Mouse (Mus musculus): ENCODE results near the gene Katnal1. TPM values are rescaled to one million over a fixed set of nuclear protein-coding genes. Genes with fewer than 3 reads are reported as not detected.

Katnal1 gene
- total and polyA plus RNA-seq, 3 experiments: 12.8 to 14.8 TPM; not detected in 1

DNA sequence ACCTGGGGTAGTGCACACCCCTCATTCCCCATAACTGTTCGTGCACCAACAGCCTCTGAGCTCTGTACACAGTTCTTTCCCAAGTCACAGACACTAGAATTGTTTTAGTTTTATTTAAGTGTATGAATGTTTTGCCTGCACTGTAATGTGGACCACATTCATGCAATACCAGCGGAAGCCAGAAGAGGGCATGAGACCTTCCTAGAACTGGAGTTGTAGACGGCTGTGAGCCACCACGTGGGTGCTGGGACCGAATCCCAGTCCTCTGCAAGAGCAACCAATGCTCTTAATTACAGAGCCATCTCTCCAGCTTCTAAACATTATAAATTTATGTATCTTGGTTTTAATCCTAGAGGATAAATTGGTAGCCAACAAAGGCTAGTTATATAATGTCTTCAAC is 17.7 kb upstream of the Katnal1 start:
- no peaks in the 10 kb centered on the region; a peak in 1 of 4 replicates for H3K4me1 ChIP-seq (ENCODE audit: control insufficient read depth in 1 of 2, insufficient read depth in 2 of 2, low read length in 2 of 2)
- peak; percentile 93 for DNase-seq (ENCODE audit: low read depth, low spot score)
- H3K9ac ChIP-seq (ENCODE audit: control insufficient read depth, low read depth, low read length, poor library complexity, severe bottlenecking): no peak overlapping the region
- H3K79me2 ChIP-seq (ENCODE audit: control insufficient read depth, insufficient read depth, low read length, poor library complexity): no peaks in the 10 kb centered on the region
- no peak overlapping the region for H3K4me3 ChIP-seq (ENCODE audit: control insufficient read depth in 1 of 2, insufficient read depth in 1 of 2, low read depth in 2 of 2, low read length in 2 of 2)
- no peak overlapping the region for H3K27ac ChIP-seq (ENCODE audit: control insufficient read depth, low read depth, low read length)
- no peaks in the 10 kb centered on the region for H3K36me3 ChIP-seq (ENCODE audit: control insufficient read depth in 1 of 2, insufficient read depth in 2 of 2, low read length in 2 of 2)
- no peaks in the 10 kb centered on the region for H3K9me3 ChIP-seq (replicated peaks; ENCODE audit: insufficient read depth, low read length)
- no peak for TF ChIP-seq ZKSCAN1 (IDR thresholded peaks at IDR 0.05; ENCODE audit: low read depth, low read length)
- TF ChIP-seq SIN3A (IDR thresholded peaks at IDR 0.05; ENCODE audit: low read length): 0 out of 2 replicates have a peak, but pooled peaks have one; percentile 15
- TF ChIP-seq USF1 (IDR thresholded peaks at IDR 0.05; ENCODE audit: low read depth, low read length): peak; percentile 83
- no peak for TF ChIP-seq MYB (IDR thresholded peaks at IDR 0.05; ENCODE audit: low read depth, low read length)
- TF ChIP-seq USF2 (IDR thresholded peaks at IDR 0.05; ENCODE audit: borderline replicate concordance in 1 of 2, insufficient read depth in 1 of 2, low read depth in 1 of 2, low read length in 2 of 2): peak in 1 of 2 experiments; percentile 29; a peak in 1 of 4 replicates
- no peak for TF ChIP-seq NRF1 (IDR thresholded peaks at IDR 0.05; ENCODE audit: insufficient read depth, low read depth, low read length, poor library complexity, severe bottlenecking)
- no peak for TF ChIP-seq RCOR1 (IDR thresholded peaks at IDR 0.05; ENCODE audit: low read depth, low read length)
- peak; percentile 72 for TF ChIP-seq MXI1 (IDR thresholded peaks at IDR 0.05; ENCODE audit: low read depth, low read length)
- TF ChIP-seq GATA1 (IDR thresholded peaks at IDR 0.05; ENCODE audit: low read depth, low read length): no peak
- TF ChIP-seq MAFK (IDR thresholded peaks at IDR 0.05; ENCODE audit: borderline replicate concordance, low read depth, low read length): no peak
- TF ChIP-seq MYC (IDR thresholded peaks at IDR 0.05; ENCODE audit: low read depth, low read length): peak; percentile 95
- no peak for TF ChIP-seq TBP (IDR thresholded peaks at IDR 0.05; ENCODE audit: low read depth, low read length)
- no peak for TF ChIP-seq TAL1 (IDR thresholded peaks at IDR 0.05; ENCODE audit: low read length)
- no peak for TF ChIP-seq CHD2 (IDR thresholded peaks at IDR 0.05; ENCODE audit: low read length)
- no peak for TF ChIP-seq TCF12 (IDR thresholded peaks at IDR 0.05; ENCODE audit: low read depth, low read length)
- TF ChIP-seq CHD1 (IDR thresholded peaks at IDR 0.05; ENCODE audit: low read depth, low read length): no peak
- TF ChIP-seq ZNF384 (IDR thresholded peaks at IDR 0.05; ENCODE audit: low read depth, low read length): no peak
- peak; percentile 55 for TF ChIP-seq RAD21 (IDR thresholded peaks at IDR 0.05; ENCODE audit: low read depth, low read length)
- TF ChIP-seq KAT2A (conservative IDR thresholded peaks at IDR 0.05; ENCODE audit: low read depth, low read length): no peak
- no peak for TF ChIP-seq ZMIZ1 (IDR thresholded peaks at IDR 0.05; ENCODE audit: low read depth, low read length)
- TF ChIP-seq ETS1 (IDR thresholded peaks at IDR 0.05; ENCODE audit: low read depth, low read length): no peak
- peak; percentile 57 for TF ChIP-seq ZC3H11A (IDR thresholded peaks at IDR 0.05; ENCODE audit: low read depth, low read length)
- TF ChIP-seq E2F4 (IDR thresholded peaks at IDR 0.05; ENCODE audit: borderline replicate concordance, low read depth, low read length): no peak
- peak; percentile 71 to 91 (median 81) for TF ChIP-seq CTCF (IDR thresholded peaks at IDR 0.05 in 2 of 3, conservative IDR thresholded peaks at IDR 0.05 in 1 of 3; ENCODE audit: control insufficient read depth in 1 of 3, insufficient read depth in 1 of 3, low read depth in 2 of 3, low read length in 3 of 3, poor library complexity in 1 of 3, severe bottlenecking in 1 of 3)
- TF ChIP-seq EP300 (IDR thresholded peaks at IDR 0.05; ENCODE audit: low read depth in 1 of 2, low read length in 2 of 2): no peak
- no peak for TF ChIP-seq JUND (IDR thresholded peaks at IDR 0.05; ENCODE audit: low read depth, low read length)
- TF ChIP-seq NELFE (IDR thresholded peaks at IDR 0.05; ENCODE audit: low read depth, low read length): no peak
- TF ChIP-seq MEF2A (IDR thresholded peaks at IDR 0.05; ENCODE audit: extremely low read depth, insufficient replicate concordance, low read depth, low read length, poor library complexity, severe bottlenecking): no peak
- no peak for TF ChIP-seq POLR2A (IDR thresholded peaks at IDR 0.05; ENCODE audit: control insufficient read depth in 1 of 2, insufficient read depth in 1 of 2, low read depth in 1 of 2, low read length in 2 of 2, poor library complexity in 1 of 2)
- TF ChIP-seq SMC3 (IDR thresholded peaks at IDR 0.05; ENCODE audit: low read depth, low read length): peak; percentile 85
- TF ChIP-seq MAX (IDR thresholded peaks at IDR 0.05; ENCODE audit: low read length): peak; percentile 92
- H3K27me3 ChIP-seq (ENCODE audit: control insufficient read depth in 1 of 2, insufficient read depth in 2 of 2, low read length in 2 of 2): no peaks in the 10 kb centered on the region
